Mouse (Mus musculus) bone marrow, adult 2 months (tissue): ENCODE measurements around the gene Tnfsf13b. TPM values are rescaled to one million over a fixed set of nuclear protein-coding genes. Genes with fewer than 3 reads are reported as not detected.

ENCODE experiments used
- H3K27ac ChIP-seq: fragments of 200-500 bp; 2 replicates; pipeline ENCODE4 v1.5.1; 2012; ENCODE audit warnings: low read depth, mild to moderate bottlenecking, control low read depth, inconsistent platforms, low read length; ENCODE audit not compliant: control insufficient read depth, poor library complexity, insufficient read depth
- H3K4me1 ChIP-seq: fragments of 200-500 bp; 2 replicates; pipeline ENCODE4 v1.6.1; 2011; ENCODE audit warnings: low read length; ENCODE audit not compliant: control insufficient read depth, insufficient read depth
- H3K4me3 ChIP-seq: fragments of 200-500 bp; replicated peaks from 2 replicates; pipeline ENCODE3; 2011; ENCODE audit warnings: mild to moderate bottlenecking, low read depth, low read length, control low read depth; ENCODE audit not compliant: control insufficient read depth
- CTCF ChIP-seq: fragments of 200-500 bp; IDR thresholded peaks from 2 replicates; pipeline ENCODE4 v1.5.1; 2011; ENCODE audit warnings: low read length, control low read depth; ENCODE audit not compliant: control insufficient read depth, insufficient read depth
- POLR2A ChIP-seq: fragments of 200-500 bp; IDR thresholded peaks from 2 replicates; pipeline ENCODE4 v1.6.1; 2011; ENCODE audit warnings: low read depth, mild to moderate bottlenecking, control low read depth, low read length, borderline replicate concordance; ENCODE audit not compliant: control insufficient read depth
- WGBS: fragments of 180-500 bp; shearing (Covaris S2); methylation state at CpG from one replicate; pipeline ENCODE4 v1.1.7; 2018; 5-methylcytosine and 5-hydroxymethylcytosine counted together
- polyA plus RNA-seq: library from polyadenylated mRNA; stranded (reverse); fragments of >200 nt; gene quantifications from 2 replicates; pipeline ENCODE4 v1.2.4, GENCODE M21; 2011; ENCODE audit warnings: low replicate concordance; ENCODE audit not compliant: missing spikeins, insufficient read depth, insufficient read length

Gene Tnfsf13b
- 3.1 and 21.4 TPM in 2 replicates for polyA plus RNA-seq

- Histone ChIP-seq H3K27ac (peak within 1 kb of the TSS; percentile 67), H3K4me3 (peak within 1 kb of the TSS; percentile 81), H3K4me1 (peaks cover 3% of the 10 kb centered on the region)
- TF ChIP-seq POLR2A, result no peak
- TF ChIP-seq CTCF, result no peak
- 38% methylated on average over 16 of the region's 16 CpGs for WGBS
Measured at GRCm38 (mm10) chr8:10006156-10006985, at the start of gene Tnfsf13b. Gene Tnfsf13b (plus strand): TSS chr8:10006467.

GRCm38 (mm10) chr8:9958338-9958737 is 47.9 kb upstream of the Tnfsf13b start:
- no peak overlapping the region for H3K27ac ChIP-seq
- H3K4me1 ChIP-seq, result no peaks in the 10 kb centered on the region
- 62% methylated on average over 4 of the region's 4 CpGs for WGBS
- H3K4me3 ChIP-seq, result no peak overlapping the region
- TF ChIP-seq CTCF, result no peak
- TF ChIP-seq POLR2A, result no peak

GRCm38 (mm10) chr8:9959919-9960318 is 46.3 kb upstream of the Tnfsf13b start:
- Histone ChIP-seq H3K27ac (no peak overlapping the region), H3K4me1 (no peaks in the 10 kb centered on the region), H3K4me3 (no peak overlapping the region)
- TF ChIP-seq POLR2A, result no peak
- TF ChIP-seq CTCF, result no peak
- WGBS, result 93% methylated on average over 2 of the region's 2 CpGs

- H3K4me1 ChIP-seq, result no peaks in the 10 kb centered on the region
- no peak overlapping the region for H3K27ac ChIP-seq
- TF ChIP-seq CTCF (no peak), POLR2A (no peak)
- H3K4me3 ChIP-seq, result no peak overlapping the region
- WGBS, result 88% methylated on average over 9 of the region's 9 CpGs
Measured at GRCm38 (mm10) chr8:9971866-9972265, 34.4 kb upstream of the Tnfsf13b start.

- WGBS, result 10% methylated on average over 5 of the region's 5 CpGs
- TF ChIP-seq POLR2A (no peak), CTCF (no peak)
- Histone ChIP-seq H3K4me3 (peak overlapping the region; percentile 11), H3K4me1 (peaks cover 5% of the 10 kb centered on the region; the same call in 1 of the 2 replicates), H3K27ac (no peak overlapping the region)
Measured at GRCm38 (mm10) chr8:9975276-9975675, 31.0 kb upstream of the Tnfsf13b start.

- peak; percentile 78 for TF ChIP-seq CTCF
- peak; percentile 82; the same call in 1 of the 2 replicates for TF ChIP-seq POLR2A
- peaks cover 5% of the 10 kb centered on the region; the same call in 1 of the 2 replicates for H3K4me1 ChIP-seq
- H3K27ac ChIP-seq, result peak overlapping the region; percentile 59
- H3K4me3 ChIP-seq, result peak overlapping the region; percentile 78
- under 1% methylated on average over 47 of the region's 47 CpGs for WGBS
Measured at GRCm38 (mm10) chr8:9975898-9976611, 30.2 kb upstream of the Tnfsf13b start.

GRCm38 (mm10) chr8:9977016-9977415 is 29.3 kb upstream of the Tnfsf13b start:
- H3K4me3 ChIP-seq, result peak overlapping the region; percentile 41
- 31% methylated on average over 15 of the region's 15 CpGs for WGBS
- peaks cover 5% of the 10 kb centered on the region; the same call in 1 of the 2 replicates for H3K4me1 ChIP-seq
- no peak overlapping the region for H3K27ac ChIP-seq
- TF ChIP-seq CTCF (no peak), POLR2A (no peak)

- Histone ChIP-seq H3K4me3 (peak within 1 kb of the TSS; percentile 87), H3K4me1 (peaks cover 5% of the 10 kb centered on the region; the same call in 1 of the 2 replicates), H3K27ac (peak within 1 kb of the TSS; percentile 87)
- TF ChIP-seq CTCF (peak; percentile 19; the same call in 1 of the 2 replicates), POLR2A (peak; percentile 62; the same call in 1 of the 2 replicates)
- under 1% methylated on average over 66 of the region's 68 CpGs for WGBS
Measured at GRCm38 (mm10) chr8:9977573-9978314, 28.5 kb upstream of the Tnfsf13b start, which contains the start of the genes Lig4 and Abhd13. Gene Lig4 (minus strand): TSS chr8:9977686. Gene Abhd13 (plus strand): TSS chr8:9977707.
